Mouse (Mus musculus): ENCODE measurements around the gene Kat6b.

Kat6b gene

DNA sequence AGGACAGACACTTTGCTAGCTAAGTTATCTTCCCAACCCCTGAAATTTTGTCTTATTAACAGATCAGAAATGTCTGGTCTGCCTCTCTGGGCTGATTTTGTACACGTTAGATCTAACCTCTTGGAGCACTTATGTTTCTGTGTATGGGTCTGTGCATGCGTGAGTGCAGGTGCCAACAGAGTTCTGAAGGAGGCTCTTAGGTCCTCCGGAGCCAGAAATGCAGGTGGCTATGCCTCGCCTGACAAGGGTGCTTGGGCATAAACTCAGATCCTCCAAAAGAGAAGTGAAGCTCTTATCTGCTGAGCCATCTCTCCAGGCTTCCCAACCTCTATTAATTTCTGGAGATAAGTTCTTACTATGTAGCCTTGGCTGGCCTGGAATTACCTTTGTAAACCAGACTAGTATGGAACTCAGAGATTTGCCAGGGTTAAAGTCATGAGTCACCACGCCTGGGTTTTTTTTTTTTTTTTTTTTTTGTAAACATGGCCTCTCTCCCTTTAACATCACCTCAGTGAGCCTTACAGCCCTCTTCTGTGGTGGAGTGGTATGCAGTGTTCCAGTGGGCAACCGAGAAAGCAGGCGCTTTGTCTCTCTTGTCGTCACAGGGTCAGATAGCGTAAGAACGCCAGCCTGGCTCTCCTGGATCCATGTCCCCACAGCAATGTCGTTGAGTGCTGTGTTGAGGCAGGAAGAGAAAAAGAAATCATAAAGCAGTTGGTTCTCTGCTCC, 79.4 kb downstream of the Kat6b start:
- DNase-seq (ENCODE audit: low read depth) = no peak

DNA sequence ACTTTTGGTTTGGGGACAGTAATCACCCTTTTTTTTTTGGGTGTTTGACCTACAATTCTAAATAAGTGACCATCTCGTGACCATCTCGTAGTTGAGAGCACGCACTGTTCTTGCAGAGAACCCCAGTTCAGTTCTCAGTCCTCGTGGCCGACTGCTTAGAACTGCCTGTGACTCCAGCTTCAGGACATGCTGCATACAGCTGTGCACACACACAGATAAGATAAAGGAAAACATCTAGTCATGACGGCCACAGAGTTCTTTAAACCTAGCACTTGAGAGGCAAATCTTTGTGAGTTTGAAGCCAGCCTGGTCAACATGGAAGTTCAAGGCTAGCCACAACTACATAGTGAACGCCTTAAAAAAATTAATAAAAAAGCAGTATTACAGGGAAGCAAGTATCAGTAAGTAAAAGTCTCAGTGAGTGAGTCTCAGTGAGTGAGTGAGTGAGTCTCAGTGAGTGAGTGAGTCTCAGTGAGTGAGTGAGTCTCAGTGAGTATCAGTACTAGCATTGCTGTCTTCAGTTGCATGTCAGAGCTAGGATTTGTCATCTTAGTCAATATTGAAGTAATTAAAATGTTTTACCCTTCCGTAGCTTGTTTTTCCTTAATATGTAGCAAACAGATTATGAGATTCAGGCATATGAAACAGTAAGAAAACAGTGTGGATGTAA, 80.3 kb downstream of the Kat6b start:
- DNase-seq (ENCODE audit: low read depth) = no peak

DNA sequence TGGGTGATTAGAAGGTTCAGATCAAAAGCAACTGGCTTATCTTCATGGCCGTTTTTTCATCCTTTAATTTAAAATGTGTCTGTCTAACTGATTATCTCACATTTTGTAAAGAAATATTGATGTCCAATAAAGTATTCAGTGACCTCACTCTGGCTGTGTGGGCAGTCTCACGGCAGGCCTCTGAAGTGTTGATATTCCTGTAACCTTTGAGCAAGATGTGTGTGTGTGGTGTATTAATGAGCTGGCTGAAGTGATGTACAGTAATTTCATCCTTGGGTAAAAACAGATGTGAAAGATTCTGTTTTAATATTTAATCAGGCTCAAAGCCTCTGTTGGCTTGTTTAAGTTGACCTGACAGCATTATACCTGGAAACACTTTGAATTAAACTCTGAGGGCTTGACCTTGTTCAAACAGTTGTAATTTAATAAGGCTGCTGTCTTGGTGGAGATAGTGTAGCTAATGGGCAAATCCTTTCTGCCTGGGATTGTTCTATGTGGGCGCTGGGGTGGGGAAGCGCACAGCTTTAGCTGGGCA, 82.4 kb downstream of the Kat6b start:
- no peak for DNase-seq (ENCODE audit: low read depth)

DNA sequence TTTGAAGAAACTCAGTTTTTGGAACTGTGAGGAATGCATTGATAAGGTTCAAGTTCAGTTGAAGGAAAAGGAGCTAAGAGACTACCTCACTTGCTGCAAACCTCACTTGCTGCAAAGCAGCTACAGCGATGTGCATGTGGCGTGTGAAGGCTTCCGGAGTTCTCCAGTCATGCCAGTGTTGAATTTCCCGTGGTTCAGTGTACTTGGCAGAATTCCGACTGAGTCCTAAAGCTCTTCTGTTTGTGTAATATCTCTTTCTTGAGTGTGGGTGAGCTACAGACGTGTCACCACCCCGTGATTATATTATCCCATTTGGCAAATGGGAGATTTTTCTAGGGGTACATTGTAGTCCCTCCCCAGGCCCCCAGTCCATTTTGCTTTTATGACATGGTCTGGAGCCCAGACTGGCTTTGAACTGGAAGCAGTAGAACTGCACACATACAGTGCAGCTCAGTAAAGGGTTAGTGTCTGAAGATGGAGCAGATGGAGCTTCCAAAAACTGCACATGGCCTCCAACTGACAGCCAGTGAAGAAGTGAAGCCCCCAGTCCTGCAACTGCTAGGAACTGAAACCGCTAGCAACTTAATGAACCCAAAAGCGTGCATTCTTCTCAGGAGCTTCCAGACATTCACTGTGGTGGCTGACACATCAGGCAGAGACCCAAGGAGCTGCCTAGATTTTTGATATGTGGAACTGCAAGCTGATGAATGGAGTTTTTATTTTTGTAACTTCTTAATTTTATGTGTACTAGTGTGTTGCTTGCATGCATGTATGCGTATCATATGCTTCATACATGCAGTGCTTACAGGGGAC, 84.5 kb downstream of the Kat6b start:
- no peak for DNase-seq (ENCODE audit: low read depth)

DNA sequence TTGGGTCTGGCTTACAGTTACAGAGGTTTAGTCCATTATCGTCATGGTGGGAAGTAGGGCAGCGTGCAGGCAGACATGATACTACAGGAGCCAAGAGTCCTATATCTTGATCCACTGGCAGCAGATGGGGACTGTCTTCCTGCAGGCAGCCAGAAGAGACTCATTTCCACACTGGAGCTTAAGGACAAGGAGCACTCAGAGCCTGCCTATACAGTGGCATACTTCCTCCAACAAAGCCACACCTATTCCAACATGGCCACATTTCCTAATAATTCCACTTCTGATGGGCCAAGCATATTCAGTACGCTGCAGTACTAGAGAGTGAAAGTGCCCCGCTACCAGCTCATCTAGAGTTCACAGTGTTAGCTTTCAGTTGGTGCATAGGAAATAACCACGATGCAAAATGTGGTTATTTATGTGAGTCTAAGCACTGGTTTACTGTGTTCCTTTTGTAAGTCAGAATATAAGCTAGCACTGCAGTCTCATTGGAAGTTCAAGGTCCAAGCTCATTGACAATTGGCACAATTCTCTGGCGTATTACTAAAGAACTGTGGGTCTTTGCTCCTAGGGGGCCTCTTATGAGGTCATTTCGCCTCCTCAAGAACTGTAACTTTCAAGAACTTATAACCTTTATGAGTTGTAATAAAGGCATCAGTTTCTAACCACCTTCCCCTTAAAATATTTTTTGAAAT, 86.2 kb downstream of the Kat6b start:
- no peak for DNase-seq (ENCODE audit: low read depth)

DNA sequence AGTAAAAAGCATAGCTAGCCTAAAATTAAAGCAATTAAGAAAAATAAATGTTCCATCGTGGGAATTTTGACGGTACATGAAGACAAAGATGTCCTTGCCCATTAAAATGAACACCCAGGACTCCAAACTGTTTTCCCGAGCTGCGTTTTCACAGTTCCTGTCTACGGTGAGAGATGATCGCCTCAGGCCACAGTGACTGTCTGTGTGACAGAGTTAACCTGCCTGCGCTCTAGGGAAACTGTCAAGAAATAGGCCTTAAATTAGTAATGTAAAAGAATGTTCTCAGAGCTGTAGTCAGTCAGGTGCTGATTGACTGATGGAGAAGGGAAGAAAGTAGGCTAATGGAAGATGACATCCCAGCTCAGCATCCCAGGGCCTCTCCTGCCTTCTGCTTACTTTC, 87.6 kb downstream of the Kat6b start:
- no peak for DNase-seq (ENCODE audit: low read depth)

DNA sequence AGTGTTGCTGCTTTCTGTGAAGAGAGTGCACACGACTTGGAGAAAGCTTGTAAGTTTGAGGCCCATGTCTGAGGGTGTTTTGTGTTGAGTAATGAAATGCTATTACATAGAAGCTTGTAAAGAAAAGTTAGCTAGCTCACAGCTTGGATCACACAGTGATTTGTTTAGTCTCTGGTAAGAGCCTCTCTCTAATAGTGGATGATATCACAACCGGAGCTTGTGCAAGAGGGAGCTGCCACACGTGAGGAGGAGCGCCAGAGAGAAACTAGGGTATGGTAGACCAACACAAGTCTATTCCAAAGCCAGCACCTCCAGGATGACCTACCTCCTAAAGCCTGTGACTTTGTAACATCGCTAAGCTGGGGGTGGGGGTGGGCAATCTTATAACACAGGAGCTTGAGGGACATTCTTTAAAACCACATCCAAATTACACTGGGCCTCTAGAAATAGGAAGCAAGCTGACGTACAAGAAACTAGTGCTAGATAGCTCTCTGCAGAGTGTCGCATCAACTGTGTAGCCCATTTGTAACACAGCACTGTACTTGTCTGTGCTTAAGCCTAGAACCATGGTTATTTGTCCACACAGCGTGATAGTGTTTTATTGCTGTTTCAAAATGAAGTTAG, 93.6 kb downstream of the Kat6b start:
- DNase-seq (ENCODE audit: low read depth) = no peak

DNA sequence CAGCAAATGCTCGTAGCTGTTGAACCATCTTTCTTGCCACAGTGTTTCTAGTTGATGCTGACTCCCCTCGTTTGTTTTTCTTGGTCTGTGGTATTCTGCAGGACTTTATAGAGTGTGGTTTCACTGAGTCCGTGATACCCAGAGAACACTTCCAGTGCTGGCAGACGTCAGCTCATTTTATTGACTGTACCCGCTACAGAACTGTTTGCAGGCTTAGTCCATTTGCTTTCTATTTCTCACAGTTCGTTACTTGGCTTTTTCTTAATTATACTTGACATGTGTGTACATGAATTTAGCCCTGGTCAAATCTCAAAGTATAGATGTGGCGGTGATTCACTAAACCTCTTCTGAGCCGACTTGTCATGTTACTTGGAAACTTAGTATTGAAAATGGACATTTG, 95.6 kb downstream of the Kat6b start:
- no peak for DNase-seq (ENCODE audit: low read depth)

DNA sequence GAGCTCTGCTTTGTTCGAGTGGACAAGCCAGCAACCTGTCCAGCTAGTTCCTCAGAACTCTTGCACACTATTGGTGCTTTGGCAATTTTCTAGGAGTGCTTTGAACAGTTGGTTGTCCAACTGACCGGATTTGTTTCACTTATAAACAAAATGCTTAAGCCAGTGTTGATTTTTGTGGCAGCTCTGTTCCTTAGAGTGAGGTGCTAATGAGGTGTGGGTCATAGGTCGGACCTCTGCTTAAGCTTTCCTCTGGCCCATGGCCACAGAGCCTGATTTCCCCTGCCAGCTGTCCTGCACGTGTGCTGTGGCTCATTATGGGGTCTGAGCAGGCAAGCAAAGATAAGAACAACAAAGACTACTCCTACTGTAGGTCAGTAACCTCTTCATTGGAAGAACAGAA, 100.0 kb downstream of the Kat6b start:
- DNase-seq (ENCODE audit: low read depth) = no peak

DNA sequence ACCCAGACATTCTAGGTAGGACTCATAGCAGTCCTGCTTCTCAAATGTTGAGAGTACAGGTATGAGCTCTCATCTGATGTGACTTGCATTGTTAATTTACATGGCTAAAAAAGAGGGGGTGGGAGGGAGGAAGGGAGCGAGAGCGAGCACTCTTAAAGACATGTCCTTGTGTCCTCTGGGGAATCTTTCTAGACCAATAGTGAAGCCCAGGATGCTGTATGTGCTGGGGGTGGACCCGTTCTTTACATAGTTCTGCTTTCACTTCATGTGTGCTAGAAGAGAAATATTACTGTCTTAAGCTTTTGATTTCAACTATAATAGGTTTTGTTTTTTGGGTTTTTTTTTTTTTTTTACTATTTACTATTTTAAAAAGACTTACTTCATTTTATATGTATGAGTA, 101.1 kb downstream of the Kat6b start:
- no peak for DNase-seq (ENCODE audit: low read depth)

DNA sequence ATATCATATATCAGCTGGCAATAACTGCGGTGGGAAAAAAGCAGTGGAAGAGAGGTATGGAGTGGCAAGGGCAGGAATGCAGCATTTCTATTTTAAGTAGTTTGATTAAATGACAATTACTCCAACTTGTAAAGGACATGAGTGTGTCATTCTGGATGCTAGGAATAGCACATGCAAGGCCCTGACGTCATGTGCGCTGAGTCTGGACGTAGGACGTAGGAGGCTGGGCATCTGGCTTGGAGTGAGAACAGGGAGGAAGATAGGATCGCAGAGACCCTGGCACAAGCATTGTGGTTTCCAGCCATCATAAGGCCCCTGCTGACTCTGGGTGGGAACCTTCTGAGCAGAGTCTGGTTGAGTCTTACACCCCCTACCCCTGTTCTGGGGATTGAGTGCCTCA, 101.8 kb downstream of the Kat6b start:
- no peak for DNase-seq (ENCODE audit: low read depth)

DNA sequence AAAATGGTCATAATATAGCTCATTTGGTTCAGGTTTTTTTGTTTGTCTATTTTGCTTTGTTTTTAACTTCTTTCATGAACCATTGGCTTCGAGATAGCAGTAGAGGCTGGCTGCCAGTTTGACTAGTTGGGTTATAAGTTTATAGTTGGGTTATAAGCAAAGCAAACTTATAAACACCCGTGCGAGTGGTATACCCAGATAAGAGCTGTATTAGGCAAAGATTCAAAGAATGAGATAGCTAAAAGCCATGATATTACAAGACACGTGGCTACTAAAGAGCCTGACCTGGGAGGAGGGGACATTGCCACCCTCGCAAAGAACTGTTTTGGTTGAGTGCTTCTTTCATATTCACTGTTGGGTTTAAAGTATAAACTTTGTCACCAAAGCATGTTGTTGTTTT, 102.6 kb downstream of the Kat6b start:
- no peak for DNase-seq (ENCODE audit: low read depth)

DNA sequence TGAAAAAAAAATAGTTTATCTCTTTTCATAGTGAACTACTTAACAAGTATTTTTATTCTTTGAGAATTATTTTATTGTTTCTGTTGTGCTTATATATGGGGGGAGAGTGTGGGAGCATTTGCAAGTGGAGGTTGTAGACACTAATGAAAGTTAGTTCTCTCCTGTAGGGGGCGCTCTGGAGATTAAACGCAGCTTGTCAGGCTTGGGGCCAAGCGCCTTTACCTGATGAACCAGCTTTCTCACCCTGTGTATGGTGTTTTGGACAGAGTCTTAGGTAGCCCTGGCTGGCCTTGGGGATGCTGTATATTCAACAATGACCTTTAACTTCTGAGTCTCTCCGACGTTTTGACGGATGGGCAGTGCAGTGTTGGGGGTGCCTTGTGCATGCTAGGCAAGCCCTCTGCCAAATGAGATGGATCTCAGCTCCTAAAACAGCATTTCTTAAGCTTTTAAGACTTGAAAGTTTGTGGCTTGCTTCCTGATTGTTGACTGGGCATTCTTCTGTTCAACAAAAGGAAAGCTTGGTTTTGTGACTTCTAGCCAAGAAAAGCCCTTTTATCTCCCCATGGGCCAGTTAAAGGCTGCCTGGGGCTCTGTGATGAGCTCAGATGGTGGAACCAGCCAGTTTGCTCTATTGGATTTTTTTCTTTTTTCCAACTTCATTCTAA, 103.4 kb downstream of the Kat6b start:
- no peak for DNase-seq (ENCODE audit: low read depth)

DNA sequence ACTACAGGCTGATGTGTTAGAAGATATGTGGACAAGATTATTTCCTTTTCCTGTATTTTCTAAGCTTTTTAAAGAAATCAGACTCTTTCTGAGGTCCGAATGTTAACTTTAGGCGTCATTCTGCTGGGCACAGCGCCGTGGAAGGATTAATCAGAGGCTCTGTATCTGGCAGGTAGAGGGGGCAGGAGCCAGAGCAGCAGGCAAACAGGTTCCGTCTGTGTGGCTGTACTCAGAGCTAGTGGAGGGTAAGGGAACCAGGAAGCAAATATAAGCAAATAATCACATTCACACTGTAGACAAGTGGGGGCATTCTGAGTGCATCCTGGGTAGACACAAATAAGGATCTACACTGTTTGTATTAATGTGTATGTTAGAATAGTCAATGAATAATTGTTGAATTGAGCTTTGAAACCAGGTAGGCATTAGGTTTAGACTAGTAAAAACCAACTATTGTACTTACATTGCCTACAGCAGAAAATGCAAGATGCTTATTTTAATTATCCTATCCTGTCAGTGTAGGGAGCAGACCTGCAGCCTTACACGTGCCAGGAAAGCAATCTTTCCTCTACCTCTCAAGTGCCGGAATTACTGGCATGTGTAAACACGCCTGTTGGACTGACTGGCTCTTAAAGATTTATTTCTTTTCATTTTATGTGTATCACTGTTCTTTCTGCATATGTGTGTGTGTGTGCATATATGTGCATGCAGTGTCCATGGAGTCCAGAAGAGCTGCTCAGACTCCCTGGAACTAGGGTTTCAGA, 104.4 kb downstream of the Kat6b start:
- no peak for DNase-seq (ENCODE audit: low read depth)

DNA sequence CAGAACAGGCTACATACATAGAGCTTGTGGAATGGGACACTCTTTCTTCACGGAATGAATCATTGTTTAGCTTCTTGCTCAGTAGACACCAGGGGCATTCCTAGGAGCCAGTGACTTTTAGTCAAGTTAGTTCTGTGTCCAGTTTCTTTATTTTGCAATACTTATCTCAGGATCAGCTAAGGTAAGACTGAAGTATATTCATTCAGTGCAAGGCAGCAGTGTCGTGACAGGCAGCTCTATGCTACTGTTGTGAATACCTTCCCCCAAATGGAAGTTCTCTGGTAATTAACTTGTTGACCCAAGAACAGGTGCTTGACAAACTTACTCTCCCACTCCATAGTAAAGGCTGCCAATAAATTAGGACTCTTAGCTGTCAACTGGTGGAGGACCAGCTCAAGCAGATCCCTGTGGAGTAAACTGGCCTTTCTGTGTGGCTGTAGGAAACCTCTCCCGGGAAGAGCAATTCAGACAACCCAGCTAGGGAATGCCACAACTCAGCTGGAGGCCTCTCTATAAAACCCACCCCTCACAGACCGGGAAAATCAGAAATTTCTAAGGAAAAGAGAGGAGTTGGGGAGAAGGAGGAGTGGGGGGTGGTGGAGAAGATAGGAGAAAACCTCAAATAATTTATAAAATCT, 105.4 kb downstream of the Kat6b start:
- no peak for DNase-seq (ENCODE audit: low read depth)

DNA sequence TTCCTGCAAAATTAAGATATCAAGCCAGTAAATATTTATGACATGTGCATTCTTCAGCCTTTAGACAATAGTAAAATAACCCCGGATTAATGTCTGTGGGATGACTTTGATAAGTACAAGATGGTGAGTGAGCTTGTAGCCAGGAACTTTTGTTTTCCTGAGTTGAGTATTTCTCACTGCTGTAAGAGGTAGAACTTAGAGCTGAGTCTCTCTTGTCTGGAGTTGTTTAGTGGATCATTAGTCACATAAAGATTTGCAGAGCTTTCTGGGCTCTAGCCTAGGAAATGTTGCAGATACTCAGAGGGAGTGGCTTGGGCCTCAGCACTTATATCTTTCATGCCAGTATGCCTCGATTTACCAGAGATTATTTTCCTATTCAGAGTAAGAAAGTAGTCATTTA, 106.7 kb downstream of the Kat6b start:
- no peak for DNase-seq (ENCODE audit: low read depth)

DNA sequence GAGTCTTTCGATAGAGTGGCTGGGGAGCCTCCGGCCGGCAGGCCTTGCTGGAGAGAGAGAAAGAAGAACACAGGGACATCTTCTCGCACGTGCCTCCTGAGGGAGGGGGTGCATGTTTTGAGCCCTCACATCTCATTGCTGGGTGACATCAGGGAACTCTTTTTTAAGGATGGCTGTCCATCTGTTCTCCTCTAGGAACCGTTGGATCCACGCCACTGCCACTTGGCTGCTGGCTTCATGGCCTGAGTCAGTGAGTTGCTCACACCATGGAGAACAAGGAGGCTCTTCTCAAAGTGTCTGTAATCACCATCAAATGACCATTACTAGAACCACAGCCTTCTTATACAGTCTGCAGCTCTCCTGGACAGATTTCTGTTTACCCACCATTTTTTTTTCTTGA, 108.4 kb downstream of the Kat6b start:
- no peak for DNase-seq (ENCODE audit: low read depth)

DNA sequence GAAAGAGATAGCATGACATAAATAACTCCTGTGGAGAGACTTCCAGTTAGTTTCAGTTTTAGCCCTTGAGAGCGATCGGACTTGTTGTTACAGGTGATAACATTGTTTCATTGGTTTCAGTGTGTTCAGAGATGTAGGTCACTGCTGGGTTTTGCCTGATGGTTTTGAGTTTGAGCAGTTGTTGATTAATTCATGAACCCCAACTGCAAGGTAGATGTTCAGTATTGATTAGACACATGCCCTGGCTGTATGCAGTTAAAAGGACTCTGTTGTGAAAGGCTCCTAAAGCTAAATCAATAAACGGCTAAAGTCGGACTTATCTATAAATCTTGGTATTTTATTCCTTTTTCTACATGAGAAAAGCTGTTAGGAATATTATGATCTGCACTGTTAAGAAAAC, 109.0 kb downstream of the Kat6b start:
- no peak for DNase-seq (ENCODE audit: low read depth)

DNA sequence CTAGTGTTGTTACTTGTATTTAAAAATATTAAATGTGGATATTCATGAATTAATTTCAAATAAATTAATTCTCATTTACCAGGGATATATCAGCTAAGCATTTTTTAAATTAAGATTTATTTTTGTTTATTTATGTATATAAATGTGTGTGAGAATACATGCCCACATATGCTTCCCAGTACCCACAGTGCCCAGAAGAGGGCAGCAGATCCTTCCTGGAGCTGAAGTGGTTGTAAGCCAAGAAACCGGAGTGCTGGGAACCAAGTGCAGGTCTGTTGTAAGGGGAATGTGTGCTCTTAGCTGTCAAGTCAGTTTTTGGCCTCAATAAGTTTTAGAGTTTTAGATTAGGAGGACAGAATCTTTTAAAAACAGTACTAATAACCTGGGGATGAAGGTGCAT, 110.9 kb downstream of the Kat6b start:
- DNase-seq (ENCODE audit: low read depth) = no peak

Data from c-Kit-positive CD71-negative TER-119-negative erythroid progenitor cells, embryonic 14.5 days (primary cell).